Mouse (Mus musculus): ENCODE results near the gene Lingo1. TPM values are rescaled to one million over a fixed set of nuclear protein-coding genes. Genes with fewer than 3 reads are reported as not detected.

The Lingo1 gene
- polyA plus RNA-seq, 1 experiment = 1.2 TPM

- TF ChIP-seq CTCF (conservative IDR thresholded peaks at IDR 0.05; ENCODE audit: insufficient read depth, insufficient read length, low read depth, low read length) (no peak), POLR2A (IDR thresholded peaks at IDR 0.05; ENCODE audit: low read depth, low read length) (no peak)
- DNase-seq = peak; percentile 21
- H3K27ac ChIP-seq (ENCODE audit: insufficient read depth, low read depth, low read length) = no peak overlapping the region
- WGBS = 67% methylated on average over 11 of the region's 11 CpGs
- no peaks in the 10 kb centered on the region for H3K27me3 ChIP-seq (replicated peaks; ENCODE audit: control insufficient read depth, insufficient read depth, low read length)
- H3K36me3 ChIP-seq (ENCODE audit: control insufficient read depth, insufficient read depth, low read length) = no peaks in the 10 kb centered on the region
- H3K4me3 ChIP-seq (ENCODE audit: insufficient read depth, low read depth, low read length) = no peak overlapping the region
- no peaks in the 10 kb centered on the region for H3K4me1 ChIP-seq (ENCODE audit: control insufficient read depth, insufficient read depth, low read length)
Observed at GRCm38 (mm10) chr9:56776881-56777801, 19.1 kb downstream of the Lingo1 start.

DNA sequence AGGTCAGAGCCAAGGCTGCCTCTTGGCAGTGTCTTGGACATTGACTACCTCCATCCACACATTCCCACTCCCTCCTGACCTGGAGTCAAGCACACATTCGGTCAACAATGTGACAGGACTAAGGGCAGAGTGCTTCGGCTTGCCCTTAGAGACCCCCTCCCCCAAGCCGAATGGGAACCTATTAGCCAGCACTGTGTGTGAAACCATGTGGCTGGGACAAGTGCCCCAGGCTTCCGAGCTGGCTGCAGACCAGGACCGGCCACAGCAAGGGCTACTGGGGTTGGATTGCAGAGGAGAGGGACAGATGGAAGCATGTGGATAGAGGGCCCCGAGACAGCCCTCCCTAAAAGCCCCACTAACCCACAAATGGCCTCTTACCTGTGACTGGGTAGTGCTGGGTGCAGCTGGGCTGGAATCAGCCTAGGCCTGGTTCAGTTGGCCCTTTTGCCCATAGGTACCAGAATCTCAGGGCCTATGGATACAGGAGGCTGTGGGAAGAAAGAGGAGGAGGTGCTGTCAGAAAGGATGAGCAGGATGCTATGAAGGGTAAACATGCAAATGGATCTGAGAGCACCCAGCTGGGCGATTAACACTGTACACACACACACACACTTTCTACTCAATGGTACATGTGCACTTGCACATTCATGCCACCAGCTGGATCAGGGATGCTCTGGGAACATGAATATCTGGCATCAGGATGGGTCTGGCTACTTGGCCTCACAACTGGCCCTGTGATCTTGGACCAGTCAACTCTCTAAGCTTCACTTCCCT is 20.9 kb downstream of the Lingo1 start:
- Histone ChIP-seq H3K4me1 (ENCODE audit: control insufficient read depth, insufficient read depth, low read length) (no peaks in the 10 kb centered on the region), H3K36me3 (ENCODE audit: control insufficient read depth, insufficient read depth, low read length) (no peaks in the 10 kb centered on the region), H3K27me3 (replicated peaks; ENCODE audit: control insufficient read depth, insufficient read depth, low read length) (no peaks in the 10 kb centered on the region), H3K4me3 (ENCODE audit: insufficient read depth, low read depth, low read length) (no peak overlapping the region), H3K27ac (ENCODE audit: insufficient read depth, low read depth, low read length) (no peak overlapping the region)
- 46% methylated on average over 7 of the region's 7 CpGs for WGBS
- TF ChIP-seq CTCF (conservative IDR thresholded peaks at IDR 0.05; ENCODE audit: insufficient read depth, insufficient read length, low read depth, low read length) (no peak), POLR2A (IDR thresholded peaks at IDR 0.05; ENCODE audit: low read depth, low read length) (no peak)
- peak; percentile 47 for DNase-seq

DNA sequence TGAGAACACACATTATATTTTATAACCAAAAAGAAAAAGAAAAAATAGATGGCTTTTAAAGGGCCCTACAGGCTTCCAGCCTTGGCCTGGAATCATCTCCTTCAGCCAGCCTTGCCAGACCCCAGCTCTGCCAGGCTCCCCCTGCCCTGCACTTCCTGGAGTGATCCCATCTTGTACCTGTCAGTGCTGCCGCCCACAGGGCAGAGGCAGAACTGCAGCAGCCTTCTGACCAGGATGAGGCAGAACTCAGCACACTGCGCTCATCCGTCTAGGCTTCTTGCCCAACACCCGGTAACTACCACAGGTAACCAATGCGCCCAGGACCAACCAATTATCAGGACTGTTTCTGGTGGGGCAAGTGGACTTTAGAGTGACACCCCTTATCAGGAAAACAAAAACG is 22.0 kb downstream of the Lingo1 start:
- DNase-seq = peak; percentile 31
- TF ChIP-seq CTCF (conservative IDR thresholded peaks at IDR 0.05; ENCODE audit: insufficient read depth, insufficient read length, low read depth, low read length) (peak; percentile 69), POLR2A (IDR thresholded peaks at IDR 0.05; ENCODE audit: low read depth, low read length) (no peak)
- Histone ChIP-seq H3K27ac (ENCODE audit: insufficient read depth, low read depth, low read length) (no peak overlapping the region), H3K27me3 (replicated peaks; ENCODE audit: control insufficient read depth, insufficient read depth, low read length) (no peaks in the 10 kb centered on the region), H3K36me3 (ENCODE audit: control insufficient read depth, insufficient read depth, low read length) (no peaks in the 10 kb centered on the region), H3K4me3 (ENCODE audit: insufficient read depth, low read depth, low read length) (no peak overlapping the region), H3K4me1 (ENCODE audit: control insufficient read depth, insufficient read depth, low read length) (no peaks in the 10 kb centered on the region)
- 52% methylated on average over 6 of the region's 6 CpGs for WGBS

DNA sequence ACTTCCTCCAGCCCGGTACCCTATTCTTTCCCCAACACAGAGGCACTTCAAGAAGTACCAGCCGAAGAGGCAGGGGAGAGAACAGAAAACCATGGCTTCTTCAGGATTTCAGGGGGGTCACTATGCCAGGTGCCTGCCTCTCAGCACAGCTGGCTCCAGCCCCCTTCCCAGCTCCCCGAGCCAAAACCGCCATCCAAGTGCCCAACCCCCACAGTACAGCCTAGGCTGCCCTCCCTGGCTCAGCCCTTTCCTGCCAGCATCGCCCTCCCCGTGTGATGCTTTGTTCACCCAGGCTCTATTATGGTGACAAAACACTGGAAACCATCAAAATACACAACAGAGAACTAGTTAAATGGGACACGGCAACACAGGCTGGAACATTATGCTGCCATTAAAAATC is 22.6 kb downstream of the Lingo1 start:
- no peak overlapping the region for H3K4me3 ChIP-seq (ENCODE audit: insufficient read depth, low read depth, low read length)
- H3K4me1 ChIP-seq (ENCODE audit: control insufficient read depth, insufficient read depth, low read length) = no peaks in the 10 kb centered on the region
- no peak for DNase-seq
- H3K27ac ChIP-seq (ENCODE audit: insufficient read depth, low read depth, low read length) = no peak overlapping the region
- no peaks in the 10 kb centered on the region for H3K36me3 ChIP-seq (ENCODE audit: control insufficient read depth, insufficient read depth, low read length)
- TF ChIP-seq POLR2A (IDR thresholded peaks at IDR 0.05; ENCODE audit: low read depth, low read length) (no peak), CTCF (conservative IDR thresholded peaks at IDR 0.05; ENCODE audit: insufficient read depth, insufficient read length, low read depth, low read length) (no peak)
- no peaks in the 10 kb centered on the region for H3K27me3 ChIP-seq (replicated peaks; ENCODE audit: control insufficient read depth, insufficient read depth, low read length)
- 87% methylated on average over 7 of the region's 7 CpGs for whole genome bisulfite sequencing

GRCm38 (mm10) chr9:56767653-56768136 is 28.6 kb downstream of the Lingo1 start:
- DNase-seq = peak; percentile 47
- Histone ChIP-seq H3K4me1 (ENCODE audit: control insufficient read depth, insufficient read depth, low read length) (no peaks in the 10 kb centered on the region), H3K27ac (ENCODE audit: insufficient read depth, low read depth, low read length) (no peak overlapping the region), H3K4me3 (ENCODE audit: insufficient read depth, low read depth, low read length) (no peak overlapping the region), H3K27me3 (replicated peaks; ENCODE audit: control insufficient read depth, insufficient read depth, low read length) (no peaks in the 10 kb centered on the region), H3K36me3 (ENCODE audit: control insufficient read depth, insufficient read depth, low read length) (no peaks in the 10 kb centered on the region)
- no peak for TF ChIP-seq CTCF (conservative IDR thresholded peaks at IDR 0.05; ENCODE audit: insufficient read depth, insufficient read length, low read depth, low read length)
- TF ChIP-seq POLR2A (IDR thresholded peaks at IDR 0.05; ENCODE audit: low read depth, low read length) = no peak
- 50% methylated on average over 9 of the region's 9 CpGs for WGBS

- Histone ChIP-seq H3K27ac (ENCODE audit: insufficient read depth, low read depth, low read length) (no peak overlapping the region), H3K36me3 (ENCODE audit: control insufficient read depth, insufficient read depth, low read length) (no peaks in the 10 kb centered on the region), H3K4me3 (ENCODE audit: insufficient read depth, low read depth, low read length) (no peak overlapping the region), H3K4me1 (ENCODE audit: control insufficient read depth, insufficient read depth, low read length) (no peaks in the 10 kb centered on the region), H3K27me3 (replicated peaks; ENCODE audit: control insufficient read depth, insufficient read depth, low read length) (no peaks in the 10 kb centered on the region)
- peak; percentile 23 for DNase-seq
- 50% methylated on average over 11 of the region's 11 CpGs for WGBS
- TF ChIP-seq CTCF (conservative IDR thresholded peaks at IDR 0.05; ENCODE audit: insufficient read depth, insufficient read length, low read depth, low read length) = no peak
- no peak for TF ChIP-seq POLR2A (IDR thresholded peaks at IDR 0.05; ENCODE audit: low read depth, low read length)
Observed at GRCm38 (mm10) chr9:56766629-56767357, 29.5 kb downstream of the Lingo1 start.
